Mouse (Mus musculus) kidney, embryonic 16.5 days (tissue): Measurements from ENCODE around the gene Myog. TPM values are rescaled to one million over a fixed set of nuclear protein-coding genes. Genes with fewer than 3 reads are reported as not detected.

Experiments used
- ATAC-seq: fragments of 200-750 bp; cut with Nextera tagmentation; 2 replicates; pipeline ENCODE4 v1.8.0; 2017; ENCODE audit warnings: moderate TSS enrichment; ENCODE audit not compliant: low FRiP score, low TSS enrichment
- H3K27ac ChIP-seq: fragments of 300-500 bp; sonication (generic); 2 replicates; pipeline ENCODE4 v1.5.1; 2014; ENCODE audit warnings: low read length
- H3K27me3 ChIP-seq: fragments of 300-500 bp; sonication (generic); 2 replicates; pipeline ENCODE4 v1.6.1; 2014; ENCODE audit warnings: low read length, control low read depth, mixed read lengths; ENCODE audit not compliant: insufficient read depth
- H3K36me3 ChIP-seq: fragments of 300-500 bp; sonication (generic); 2 replicates; pipeline ENCODE4 v1.6.1; 2014; ENCODE audit warnings: low read length, control low read depth, mixed read lengths; ENCODE audit not compliant: insufficient read depth
- H3K4me1 ChIP-seq: fragments of 300-500 bp; sonication (generic); 2 replicates; pipeline ENCODE4 v1.6.1; 2014; ENCODE audit warnings: low read length, control low read depth, mixed read lengths; ENCODE audit not compliant: insufficient read depth
- H3K4me2 ChIP-seq: fragments of 300-500 bp; sonication (generic); replicated peaks from 2 replicates; pipeline ENCODE4 v1.6.1; 2014; ENCODE audit warnings: low read depth, low read length
- H3K4me3 ChIP-seq: fragments of 300-500 bp; sonication (generic); 2 replicates; pipeline ENCODE4 v1.5.1; 2014; ENCODE audit warnings: mild to moderate bottlenecking, low read length
- H3K9ac ChIP-seq: fragments of 300-500 bp; sonication (generic); replicated peaks from 2 replicates; pipeline ENCODE4 v1.6.1; 2014; ENCODE audit warnings: low read length
- H3K9me3 ChIP-seq: fragments of 300-500 bp; sonication (generic); 2 replicates; pipeline ENCODE4 v1.6.1; 2016; ENCODE audit warnings: low read length, control low read depth
- WGBS: fragments of 180-500 bp; shearing (Covaris S2); extraction: QIAGEN DNeasy Blood & Tissue Kit; methylation state at CpG from one replicate; pipeline ENCODE4 v1.1.7; 2014; 5-methylcytosine and 5-hydroxymethylcytosine counted together
- polyA plus RNA-seq: library from polyadenylated mRNA; unstranded; fragments of >200 nt; fragmentation: Nextera tagmentation; extraction: Ambion mirVana; gene quantifications from 2 replicates; pipeline ENCODE4 v1.2.1, GENCODE M21; 2015

Gene Myog
- polyA plus RNA-seq, 1 experiment from 2014 or later, result 3.4 TPM

DNA sequence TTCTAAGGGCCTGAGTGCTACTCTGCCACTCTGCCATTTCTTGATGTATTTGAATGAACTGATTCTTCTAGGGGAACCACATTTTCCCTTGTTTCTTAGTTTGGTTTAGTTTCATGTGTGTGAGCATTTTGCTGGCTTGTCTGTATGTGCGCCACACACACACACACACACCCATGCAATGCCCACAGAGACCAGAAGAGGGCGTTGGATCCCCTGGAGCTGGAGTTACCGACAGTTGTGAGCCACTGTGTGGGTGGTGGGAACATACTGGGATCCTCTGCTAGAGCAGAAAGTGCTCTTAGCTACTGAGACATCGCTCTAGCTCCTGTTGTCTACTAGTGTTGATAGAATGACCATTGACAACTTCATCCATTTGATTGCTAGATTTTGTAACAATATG is 8.2 kb upstream of the Myog start:
- WGBS, result 75% methylated on average over 4 of the region's 4 CpGs

DNA sequence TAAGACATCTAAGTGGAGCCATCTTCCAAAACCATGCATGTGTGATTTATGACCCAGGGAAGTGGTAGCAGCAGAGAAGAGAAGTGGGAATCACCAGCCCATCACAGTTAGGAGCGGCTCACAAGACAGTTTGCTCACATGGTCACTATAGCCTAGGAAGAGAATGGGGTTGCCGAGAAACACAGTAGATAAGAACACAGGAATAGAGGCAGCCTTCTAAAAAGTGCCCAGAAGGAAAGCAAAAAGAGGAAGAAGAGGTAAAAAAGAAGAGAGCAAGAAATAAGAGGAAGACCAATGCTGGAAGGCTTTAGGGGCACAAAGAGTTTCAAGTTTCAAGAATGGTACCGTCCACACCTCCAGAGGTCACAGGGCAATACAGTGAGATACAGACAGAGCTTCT is 7.4 kb upstream of the Myog start:
- Histone ChIP-seq H3K9me3 (no peaks in the 10 kb centered on the region), H3K4me2 (no peak overlapping the region), H3K36me3 (no peaks in the 10 kb centered on the region), H3K9ac (no peak overlapping the region), H3K4me1 (0 out of 2 replicates have a peak, but pooled peaks cover 3% of the 10 kb centered on the region), H3K27me3 (no peaks in the 10 kb centered on the region), H3K4me3 (no peak overlapping the region), H3K27ac (no peak overlapping the region)
- no peak for ATAC-seq
- WGBS, result 50% methylated on average over 3 of the region's 3 CpGs

More for the DNA sequence above, 8.2 kb upstream of the Myog start:
- no peak overlapping the region for H3K4me2 ChIP-seq
- H3K4me3 ChIP-seq, result no peak overlapping the region
- no peak overlapping the region for H3K27ac ChIP-seq
- H3K36me3 ChIP-seq, result no peaks in the 10 kb centered on the region
- no peaks in the 10 kb centered on the region for H3K9me3 ChIP-seq
- H3K9ac ChIP-seq, result no peak overlapping the region
- no peaks in the 10 kb centered on the region for H3K27me3 ChIP-seq
- ATAC-seq, result no peak
- 0 out of 2 replicates have a peak, but pooled peaks cover 3% of the 10 kb centered on the region for H3K4me1 ChIP-seq

DNA sequence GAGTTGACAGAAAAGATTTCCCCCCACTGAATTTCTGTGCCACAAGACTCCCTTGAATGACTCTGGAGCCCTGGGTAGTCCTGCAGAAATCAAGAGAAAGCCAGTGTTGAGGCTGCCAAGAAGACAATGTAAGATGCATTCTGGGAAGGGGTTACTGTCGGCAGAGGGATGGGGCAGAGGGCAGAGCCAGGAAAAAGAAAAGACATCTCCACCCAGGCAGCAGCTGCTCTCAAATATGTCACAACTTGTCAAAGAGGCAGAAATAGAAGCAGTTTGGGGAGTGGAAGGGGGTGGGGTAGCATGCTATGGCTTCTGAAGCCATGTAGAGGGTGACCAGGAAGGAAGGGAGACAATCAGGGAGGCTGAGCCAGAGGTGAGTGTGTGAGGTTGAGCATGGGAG is 6.7 kb upstream of the Myog start:
- Histone ChIP-seq H3K27ac (no peak overlapping the region), H3K4me2 (no peak overlapping the region), H3K9ac (no peak overlapping the region), H3K36me3 (no peaks in the 10 kb centered on the region), H3K27me3 (no peaks in the 10 kb centered on the region), H3K4me1 (0 out of 2 replicates have a peak, but pooled peaks cover 3% of the 10 kb centered on the region), H3K4me3 (no peak overlapping the region), H3K9me3 (no peaks in the 10 kb centered on the region)
- no peak for ATAC-seq
- 54% methylated on average over 1 of the region's 1 CpGs for WGBS

DNA sequence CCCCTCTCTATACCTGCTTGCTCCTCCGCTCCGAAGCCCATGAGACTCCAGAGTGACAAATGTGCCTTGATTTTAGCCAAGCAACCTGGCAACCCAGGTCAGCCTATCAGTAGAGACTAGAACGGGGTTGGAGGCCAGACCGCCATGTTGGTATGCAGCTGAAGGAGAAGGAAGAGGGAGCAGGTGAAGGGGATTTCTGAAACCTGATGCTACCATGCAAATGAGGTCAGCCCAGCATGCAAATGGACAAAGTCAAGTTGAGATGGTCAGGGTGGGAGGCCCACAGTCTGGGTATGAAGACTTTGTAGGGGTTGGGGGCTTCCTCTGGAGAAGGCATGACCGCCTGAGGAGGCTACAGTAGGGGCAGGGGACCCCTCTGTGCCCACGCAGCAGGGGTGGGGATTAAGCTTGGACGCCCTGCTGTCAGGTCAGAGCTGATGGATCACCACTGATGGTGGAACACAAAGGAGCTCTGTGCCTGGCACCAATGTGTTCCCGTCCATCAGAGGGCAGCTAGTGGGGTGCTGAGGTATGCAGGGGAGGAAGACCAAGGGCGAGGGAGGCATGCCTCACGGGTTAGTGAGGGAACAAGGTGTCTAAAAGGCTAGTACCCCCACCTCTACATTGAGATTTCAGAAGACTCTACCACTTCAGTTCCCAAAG is 4.2 kb upstream of the Myog start:
- Histone ChIP-seq H3K9ac (no peak overlapping the region), H3K27me3 (no peaks in the 10 kb centered on the region), H3K9me3 (no peaks in the 10 kb centered on the region), H3K4me1 (0 out of 2 replicates have a peak, but pooled peaks cover 8% of the 10 kb centered on the region), H3K27ac (no peak overlapping the region), H3K4me2 (no peak overlapping the region), H3K36me3 (no peaks in the 10 kb centered on the region), H3K4me3 (no peak overlapping the region)
- WGBS, result 67% methylated on average over 10 of the region's 10 CpGs
- ATAC-seq, result no peak

DNA sequence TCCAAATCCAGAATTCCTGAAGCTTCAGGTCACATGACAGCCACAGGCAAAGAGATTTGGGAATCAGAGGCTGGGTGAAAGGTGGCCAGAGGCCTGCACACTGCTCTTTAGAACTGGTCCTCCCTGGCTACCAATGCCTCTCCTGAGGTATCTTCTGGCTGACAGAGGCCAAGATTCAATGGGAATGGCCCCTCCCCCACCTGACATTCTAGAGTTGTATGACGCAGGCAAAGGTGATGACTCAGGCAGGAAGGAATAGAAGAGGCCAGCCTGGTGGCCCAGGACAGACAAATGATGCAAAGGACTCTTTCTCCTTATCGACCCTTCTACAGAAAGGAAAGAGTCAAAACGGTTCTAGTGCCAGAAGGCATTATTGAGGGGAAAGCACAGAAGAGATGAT is 1.6 kb upstream of the Myog start:
- H3K4me1 ChIP-seq, result peaks cover 9% of the 10 kb centered on the region; the same call in 1 of the 2 replicates
- no peak overlapping the region for H3K4me2 ChIP-seq
- 58% methylated on average over 3 of the region's 3 CpGs for WGBS

DNA sequence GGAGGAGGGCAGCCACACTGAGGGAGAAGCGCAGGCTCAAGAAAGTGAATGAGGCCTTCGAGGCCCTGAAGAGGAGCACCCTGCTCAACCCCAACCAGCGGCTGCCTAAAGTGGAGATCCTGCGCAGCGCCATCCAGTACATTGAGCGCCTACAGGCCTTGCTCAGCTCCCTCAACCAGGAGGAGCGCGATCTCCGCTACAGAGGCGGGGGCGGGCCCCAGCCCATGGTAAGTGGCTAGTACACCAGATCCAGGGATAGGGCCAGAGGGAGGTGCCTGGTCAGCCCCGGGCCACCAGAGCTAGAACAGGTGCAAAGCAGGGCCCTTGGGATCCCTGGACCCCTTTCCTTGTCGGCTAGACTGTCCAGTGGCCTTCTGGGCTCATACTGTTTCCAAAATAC is 511 bp downstream of the Myog start:
- H3K27me3 ChIP-seq, result no peaks in the 10 kb centered on the region
- no peak overlapping the region for H3K27ac ChIP-seq
- H3K4me1 ChIP-seq, result peaks cover 9% of the 10 kb centered on the region; the same call in 1 of the 2 replicates
- no peak for ATAC-seq
- 87% methylated on average over 13 of the region's 13 CpGs for WGBS
- H3K4me2 ChIP-seq, result no peak overlapping the region
- H3K9ac ChIP-seq, result no peak overlapping the region
- no peaks in the 10 kb centered on the region for H3K36me3 ChIP-seq
- no peak overlapping the region for H3K4me3 ChIP-seq
- H3K9me3 ChIP-seq, result no peaks in the 10 kb centered on the region

More for the DNA sequence above, 1.6 kb upstream of the Myog start:
- Histone ChIP-seq H3K4me3 (no peak overlapping the region), H3K9ac (no peak overlapping the region), H3K36me3 (no peaks in the 10 kb centered on the region), H3K27me3 (no peaks in the 10 kb centered on the region), H3K9me3 (no peaks in the 10 kb centered on the region), H3K27ac (no peak overlapping the region)
- ATAC-seq, result no peak

DNA sequence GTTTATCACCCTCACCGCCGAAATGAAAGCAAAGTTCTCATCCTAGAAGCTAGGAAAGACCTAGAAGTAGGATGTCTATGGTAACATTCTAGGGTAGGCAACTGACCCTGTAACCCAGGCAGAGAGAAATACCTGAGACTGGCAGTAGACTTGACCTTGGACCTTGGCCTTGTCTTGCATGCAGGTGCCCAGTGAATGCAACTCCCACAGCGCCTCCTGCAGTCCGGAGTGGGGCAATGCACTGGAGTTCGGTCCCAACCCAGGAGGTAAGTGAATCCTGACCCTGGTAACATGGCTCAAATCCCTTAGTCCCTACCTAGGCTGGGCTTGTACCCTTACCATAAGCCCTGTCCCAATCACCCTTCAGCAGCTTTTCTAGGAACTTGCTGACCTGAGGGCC is 1.1 kb downstream of the Myog start:
- Histone ChIP-seq H3K36me3 (no peaks in the 10 kb centered on the region), H3K4me2 (no peak overlapping the region), H3K4me1 (peaks cover 9% of the 10 kb centered on the region; the same call in 1 of the 2 replicates), H3K9ac (no peak overlapping the region), H3K4me3 (no peak overlapping the region), H3K9me3 (no peaks in the 10 kb centered on the region), H3K27ac (no peak overlapping the region), H3K27me3 (no peaks in the 10 kb centered on the region)
- no peak for ATAC-seq
- WGBS, result 61% methylated on average over 5 of the region's 5 CpGs

DNA sequence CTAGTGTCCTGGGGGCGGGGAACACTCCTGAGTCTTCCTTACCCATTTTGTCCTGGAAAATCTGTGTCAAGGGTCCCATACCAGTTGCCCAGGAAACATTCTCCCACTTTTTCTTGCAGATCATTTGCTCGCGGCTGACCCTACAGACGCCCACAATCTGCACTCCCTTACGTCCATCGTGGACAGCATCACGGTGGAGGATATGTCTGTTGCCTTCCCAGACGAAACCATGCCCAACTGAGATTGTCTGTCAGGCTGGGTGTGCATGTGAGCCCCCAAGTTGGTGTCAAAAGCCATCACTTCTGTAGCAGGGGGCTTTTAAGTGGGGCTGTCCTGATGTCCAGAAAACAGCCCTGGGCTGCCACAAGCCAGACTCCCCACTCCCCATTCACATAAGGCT is 1.8 kb downstream of the Myog start:
- Histone ChIP-seq H3K27ac (no peak overlapping the region), H3K4me3 (no peak overlapping the region), H3K4me1 (peaks cover 9% of the 10 kb centered on the region; the same call in 1 of the 2 replicates), H3K4me2 (no peak overlapping the region), H3K27me3 (no peaks in the 10 kb centered on the region), H3K36me3 (no peaks in the 10 kb centered on the region), H3K9ac (no peak overlapping the region), H3K9me3 (no peaks in the 10 kb centered on the region)
- WGBS, result 69% methylated on average over 8 of the region's 8 CpGs
- no peak for ATAC-seq

DNA sequence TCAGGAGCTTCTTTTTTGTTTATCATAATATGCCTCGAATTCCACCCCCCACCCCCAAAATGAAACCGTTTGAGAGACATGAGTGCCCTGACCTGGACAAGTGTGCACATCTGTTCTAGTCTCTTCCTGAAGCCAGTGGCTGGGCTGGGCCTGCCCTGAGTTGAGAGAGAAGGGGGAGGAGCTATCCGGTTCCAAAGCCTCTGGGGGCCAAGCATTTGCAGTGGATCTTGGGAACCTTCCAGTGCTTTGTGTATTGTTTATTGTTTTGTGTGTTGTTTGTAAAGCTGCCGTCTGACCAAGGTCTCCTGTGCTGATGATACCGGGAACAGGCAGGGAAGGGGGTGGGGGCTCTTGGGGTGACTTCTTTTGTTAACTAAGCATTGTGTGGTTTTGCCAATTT is 2.3 kb downstream of the Myog start:
- 32% methylated on average over 5 of the region's 5 CpGs for WGBS

DNA sequence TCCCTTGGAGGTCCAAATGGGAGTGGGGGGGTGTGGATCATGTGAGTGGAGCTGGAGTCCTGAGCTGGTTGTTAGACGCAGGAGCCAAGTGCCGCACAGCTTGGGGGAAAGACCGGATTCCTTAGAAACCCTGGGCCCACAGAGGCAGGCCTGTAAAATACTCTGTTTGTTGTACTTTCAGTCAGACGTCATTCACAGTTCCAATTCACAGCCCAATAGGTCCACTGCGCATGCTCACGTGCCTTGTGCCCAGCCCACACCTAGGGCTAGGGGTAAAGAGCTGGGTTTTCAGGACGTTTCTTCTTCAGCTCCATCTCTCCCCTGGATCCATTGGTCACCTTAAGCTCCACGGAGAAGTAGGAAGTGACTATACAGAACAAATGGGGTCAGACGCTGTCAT is 2.8 kb downstream of the Myog start:
- no peak overlapping the region for H3K4me3 ChIP-seq

More for the DNA sequence above, 2.3 kb downstream of the Myog start:
- Histone ChIP-seq H3K4me2 (no peak overlapping the region), H3K4me3 (no peak overlapping the region), H3K9ac (no peak overlapping the region), H3K9me3 (no peaks in the 10 kb centered on the region), H3K36me3 (no peaks in the 10 kb centered on the region), H3K27me3 (no peaks in the 10 kb centered on the region), H3K27ac (no peak overlapping the region), H3K4me1 (peaks cover 9% of the 10 kb centered on the region; the same call in 1 of the 2 replicates)
- peak; percentile 40; the same call in 1 of the 2 replicates for ATAC-seq

More for the DNA sequence above, 2.8 kb downstream of the Myog start:
- Histone ChIP-seq H3K9me3 (no peaks in the 10 kb centered on the region), H3K36me3 (no peaks in the 10 kb centered on the region), H3K4me1 (peaks cover 9% of the 10 kb centered on the region; the same call in 1 of the 2 replicates), H3K27me3 (no peaks in the 10 kb centered on the region), H3K4me2 (no peak overlapping the region), H3K27ac (no peak overlapping the region), H3K9ac (no peak overlapping the region)
- no peak for ATAC-seq
- 45% methylated on average over 9 of the region's 9 CpGs for WGBS
